Mouse (Mus musculus): ENCODE measurements around the gene Fen1. TPM values are rescaled to one million over a fixed set of nuclear protein-coding genes. Genes with fewer than 3 reads are reported as not detected.

Gene Fen1
- polyA plus RNA-seq (2015; fragmentation: Nextera tagmentation; extraction: Ambion mirVana), result 98.8 and 104 TPM in 2 replicates

DNA sequence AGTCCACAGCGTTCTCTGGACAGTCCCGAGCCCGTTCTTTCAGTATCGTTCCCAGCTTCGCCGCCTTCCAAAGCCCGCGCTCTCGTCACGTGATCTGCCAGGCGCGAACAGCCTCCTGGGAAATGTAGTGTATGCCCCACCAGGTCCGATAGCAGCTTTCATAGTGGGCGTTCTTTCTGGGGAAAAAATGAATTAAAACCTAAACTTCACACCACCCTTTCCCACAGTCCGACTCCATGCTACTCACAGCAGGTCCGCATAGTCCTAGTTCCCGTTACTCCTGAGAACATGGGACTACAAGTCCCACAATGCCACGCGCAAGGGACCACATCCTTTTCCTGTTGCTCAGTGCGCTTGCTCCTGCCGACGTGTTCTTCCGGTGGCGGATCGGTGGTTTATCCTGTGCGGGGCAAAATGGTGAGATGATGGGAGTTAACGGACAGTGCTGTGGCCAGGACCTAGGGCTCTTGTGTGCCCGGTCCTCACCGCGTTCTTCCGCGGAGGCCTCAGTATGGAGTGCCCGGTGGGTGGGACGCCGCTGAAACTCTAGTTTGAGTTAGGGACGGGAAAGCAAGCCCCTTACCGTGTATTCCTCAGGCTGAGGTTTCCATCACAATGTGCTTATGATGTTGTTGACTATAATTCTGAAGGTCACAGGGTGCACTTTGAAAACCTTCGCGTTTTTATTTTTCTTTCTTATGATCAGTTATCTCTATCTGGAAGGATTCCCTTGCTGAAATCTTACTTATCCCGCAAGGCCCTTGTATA is at the start of gene Fen1, which contains the start of gene Tmem258:
Gene Fen1, minus strand, starts transcription at position 322 of the 768 bp plus-strand sequence.
Gene Tmem258, plus strand, starts transcription at position 167 of the 768 bp plus-strand sequence.
- WGBS, result under 1% methylated on average over 40 of the region's 40 CpGs
- peaks cover 55% of the 10 kb centered on the region for H3K36me3 ChIP-seq (ENCODE audit: poor library complexity, severe bottlenecking)
- H3K9ac ChIP-seq, result peak within 1 kb of the TSS; percentile 91
- ATAC-seq, result peak; percentile 96
- no peaks in the 10 kb centered on the region for H3K9me3 ChIP-seq (replicated peaks)
- H3K4me1 ChIP-seq, result peaks cover 28% of the 10 kb centered on the region
- peak within 1 kb of the TSS; percentile 91 for H3K4me3 ChIP-seq
- H3K27me3 ChIP-seq, result no peaks in the 10 kb centered on the region
- peak within 1 kb of the TSS; percentile 75 for H3K27ac ChIP-seq
- H3K4me2 ChIP-seq, result peak within 1 kb of the TSS; percentile 80

DNA sequence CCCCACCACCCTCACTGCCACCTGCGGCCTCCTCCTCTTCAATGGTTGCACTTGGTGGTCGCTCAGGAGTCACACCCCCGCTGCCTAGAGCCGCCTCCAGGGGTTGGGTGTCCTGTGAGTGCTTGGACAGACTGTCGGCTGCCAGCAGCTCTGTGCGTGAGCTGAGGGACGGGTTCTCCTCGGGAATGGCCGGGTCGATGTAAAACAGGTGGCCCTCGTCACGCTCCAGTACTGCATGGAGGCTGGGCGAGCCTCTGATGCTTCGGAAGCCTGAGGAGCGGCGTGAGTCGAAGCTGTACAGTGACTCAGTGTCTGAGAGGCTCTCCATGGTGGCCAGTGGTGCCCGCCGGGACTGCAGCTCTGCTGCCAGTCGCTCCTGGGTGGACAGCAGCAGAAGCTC is 44.2 kb upstream of the Fen1 start:
- Histone ChIP-seq H3K4me1 (no peaks in the 10 kb centered on the region), H3K36me3 (ENCODE audit: poor library complexity, severe bottlenecking) (no peaks in the 10 kb centered on the region), H3K4me2 (no peak overlapping the region), H3K9ac (no peak overlapping the region), H3K9me3 (replicated peaks) (no peaks in the 10 kb centered on the region), H3K27me3 (no peaks in the 10 kb centered on the region), H3K4me3 (no peak overlapping the region), H3K27ac (no peak overlapping the region)
- ATAC-seq, result no peak
- WGBS, result 66% methylated on average over 20 of the region's 20 CpGs

DNA sequence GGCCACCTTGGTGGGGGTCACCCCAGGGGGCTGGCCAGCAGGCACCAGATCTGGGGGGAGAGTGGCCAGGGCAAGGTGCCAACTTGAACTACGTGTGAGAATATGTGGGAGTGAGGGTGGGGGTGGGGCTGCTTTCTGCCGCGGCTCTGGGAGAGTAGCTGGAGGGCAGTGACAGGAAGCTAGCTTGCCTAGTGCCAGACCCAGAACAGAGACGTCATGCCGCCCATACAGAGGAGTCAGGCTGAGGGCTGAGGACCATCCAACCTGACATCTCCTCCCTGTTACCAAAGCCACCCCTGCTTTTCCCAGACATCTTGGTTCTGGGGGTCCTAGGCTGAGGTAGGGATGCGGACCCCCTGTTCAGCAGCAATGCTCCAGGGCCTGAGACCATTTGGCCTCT is 43.2 kb upstream of the Fen1 start:
- ATAC-seq, result no peak
- H3K9ac ChIP-seq, result no peak overlapping the region; the same call in 1 of the 2 replicates
- H3K27me3 ChIP-seq, result no peaks in the 10 kb centered on the region
- no peaks in the 10 kb centered on the region for H3K9me3 ChIP-seq (replicated peaks)
- 51% methylated on average over 6 of the region's 6 CpGs for WGBS
- H3K36me3 ChIP-seq (ENCODE audit: poor library complexity, severe bottlenecking), result no peaks in the 10 kb centered on the region
- H3K4me3 ChIP-seq, result no peak overlapping the region
- H3K4me2 ChIP-seq, result no peak overlapping the region
- H3K4me1 ChIP-seq, result no peaks in the 10 kb centered on the region
- H3K27ac ChIP-seq, result no peak overlapping the region

DNA sequence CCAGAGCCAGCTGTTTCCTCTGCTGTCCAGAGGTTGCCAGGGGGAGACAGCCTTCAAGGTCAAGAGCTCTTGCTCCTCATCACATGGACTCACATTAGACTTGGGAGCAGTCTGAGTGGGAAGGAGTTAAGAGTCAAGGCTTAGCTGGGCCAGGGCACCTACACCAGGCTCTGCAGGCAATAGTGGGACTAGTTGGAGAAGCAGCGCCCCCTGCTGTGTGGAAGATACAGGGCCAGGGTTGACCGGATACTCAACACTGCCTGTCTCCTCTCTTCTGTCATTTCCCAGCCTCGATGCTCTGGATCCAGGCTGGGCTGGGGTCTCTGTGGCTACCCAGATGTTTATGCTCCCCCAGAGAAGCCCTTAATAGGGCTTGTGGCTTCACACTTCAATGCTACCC is 40.2 kb upstream of the Fen1 start:
- no peak overlapping the region for H3K4me3 ChIP-seq
- H3K9me3 ChIP-seq (replicated peaks), result no peaks in the 10 kb centered on the region
- H3K4me2 ChIP-seq, result no peak overlapping the region
- ATAC-seq, result no peak
- no peak overlapping the region for H3K27ac ChIP-seq
- H3K27me3 ChIP-seq, result peaks cover 19% of the 10 kb centered on the region
- H3K36me3 ChIP-seq (ENCODE audit: poor library complexity, severe bottlenecking), result no peaks in the 10 kb centered on the region
- peaks cover 6% of the 10 kb centered on the region; the same call in 1 of the 2 replicates for H3K4me1 ChIP-seq
- H3K9ac ChIP-seq, result no peak overlapping the region
- WGBS, result 7% methylated on average over 3 of the region's 3 CpGs

DNA sequence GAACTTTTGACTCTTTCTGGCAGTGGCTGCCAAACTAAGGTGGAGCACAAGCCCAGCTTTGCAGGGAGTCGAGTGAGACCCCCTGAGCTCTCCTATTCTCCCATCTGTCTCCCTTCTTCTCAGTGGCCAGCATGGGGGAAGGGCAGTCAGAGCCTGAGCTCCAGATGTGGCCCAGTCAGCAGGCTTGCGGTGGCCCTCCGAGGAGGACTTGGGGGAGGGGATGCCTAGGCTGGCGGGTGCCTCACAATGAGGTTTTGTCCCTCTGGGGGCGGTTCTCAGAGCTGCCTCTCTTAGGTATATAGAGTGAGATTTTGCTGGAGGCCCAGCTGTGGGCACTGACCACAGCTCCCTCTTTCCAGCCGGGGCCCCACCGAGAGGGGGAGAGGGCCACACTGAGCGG is 38.9 kb upstream of the Fen1 start:
- Histone ChIP-seq H3K4me2 (no peak overlapping the region), H3K9me3 (replicated peaks) (no peaks in the 10 kb centered on the region), H3K9ac (no peak overlapping the region), H3K27me3 (peaks cover 22% of the 10 kb centered on the region), H3K27ac (no peak overlapping the region), H3K36me3 (ENCODE audit: poor library complexity, severe bottlenecking) (no peaks in the 10 kb centered on the region), H3K4me3 (no peak overlapping the region), H3K4me1 (peaks cover 6% of the 10 kb centered on the region; the same call in 1 of the 2 replicates)
- no peak for ATAC-seq
- WGBS, result 9% methylated on average over 8 of the region's 8 CpGs

DNA sequence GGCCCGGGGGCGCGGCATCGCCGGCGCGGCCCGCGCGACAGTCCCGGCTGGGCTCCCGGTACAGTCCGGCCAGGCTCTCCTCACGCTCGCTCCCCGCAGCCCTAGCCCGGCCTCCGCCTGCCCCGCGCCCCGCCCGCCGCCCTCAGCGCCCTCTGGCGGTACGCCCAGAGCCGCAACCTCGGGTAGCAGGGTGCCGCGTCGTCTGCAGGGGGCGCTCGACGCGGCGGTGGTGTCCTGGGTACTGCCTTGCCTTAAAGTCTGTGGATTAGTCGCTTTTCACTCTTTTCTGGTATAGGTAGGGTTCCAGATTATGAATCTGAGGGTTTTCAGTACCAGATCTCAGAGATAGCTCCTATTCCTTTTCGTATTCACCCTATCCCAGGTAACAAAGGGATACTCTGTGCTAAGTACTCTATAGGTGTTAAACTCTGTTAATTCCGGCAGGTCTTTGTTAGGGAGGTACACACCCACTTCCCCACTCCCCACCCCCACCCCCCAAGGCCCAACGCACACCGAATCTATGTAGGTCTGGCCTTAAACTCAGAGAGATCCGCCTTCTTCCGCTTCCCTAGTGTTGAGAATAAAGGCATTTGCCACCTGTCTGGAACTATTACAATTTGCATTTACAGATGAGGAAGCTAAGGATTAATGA is 36.8 kb upstream of the Fen1 start, which contains the start of gene Myrf:
Gene Myrf, minus strand, starts transcription at position 95 of the 652 bp plus-strand sequence.
- no peaks in the 10 kb centered on the region for H3K36me3 ChIP-seq (ENCODE audit: poor library complexity, severe bottlenecking)
- 7% methylated on average over 43 of the region's 43 CpGs for WGBS
- ATAC-seq, result peak; percentile 81
- peak within 1 kb of the TSS; percentile 44 for H3K4me3 ChIP-seq
- H3K27ac ChIP-seq, result no peak within 1 kb of the TSS
- H3K4me1 ChIP-seq, result peaks cover 6% of the 10 kb centered on the region; the same call in 1 of the 2 replicates
- H3K27me3 ChIP-seq, result peaks cover 22% of the 10 kb centered on the region
- H3K9me3 ChIP-seq (replicated peaks), result no peaks in the 10 kb centered on the region
- peak within 1 kb of the TSS; percentile 67 for H3K9ac ChIP-seq
- H3K4me2 ChIP-seq, result peak within 1 kb of the TSS; percentile 79

DNA sequence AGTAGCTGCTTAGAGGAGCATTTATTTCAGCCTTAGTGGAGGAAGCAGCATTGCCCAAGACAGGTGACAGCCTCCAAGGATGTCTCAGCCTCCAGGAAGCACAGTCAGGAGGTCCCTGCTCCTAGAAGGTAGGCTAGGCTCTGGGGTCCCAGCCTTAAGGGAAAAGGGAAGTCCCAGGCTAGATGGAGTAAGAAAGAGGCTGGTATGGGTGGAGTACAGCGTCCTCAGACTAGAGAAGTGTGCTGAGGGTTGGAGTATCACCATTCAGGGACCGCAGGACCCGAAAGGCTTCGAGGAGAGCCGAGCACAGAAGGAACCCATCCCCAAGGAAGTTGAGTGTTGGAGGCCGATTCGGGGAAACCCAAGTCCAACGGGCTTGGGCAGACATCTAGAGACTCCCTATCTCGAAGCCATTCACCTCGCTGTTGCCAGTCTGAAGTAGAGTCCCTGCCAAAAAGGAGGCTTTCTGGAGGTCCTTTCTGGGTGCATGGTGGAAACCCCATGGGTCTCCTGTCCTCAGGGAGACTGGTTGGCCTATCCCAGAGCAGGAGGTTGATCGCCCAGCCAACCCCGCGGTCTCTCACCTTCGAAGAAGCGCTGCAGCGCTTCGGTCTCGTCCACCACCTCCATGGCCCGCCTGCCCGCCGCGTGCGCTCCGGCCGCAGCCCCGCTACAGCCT is 36.1 kb upstream of the Fen1 start:
- Histone ChIP-seq H3K4me2 (peak overlapping the region; percentile 79), H3K36me3 (ENCODE audit: poor library complexity, severe bottlenecking) (no peaks in the 10 kb centered on the region), H3K4me1 (peaks cover 6% of the 10 kb centered on the region; the same call in 1 of the 2 replicates), H3K9me3 (replicated peaks) (no peaks in the 10 kb centered on the region), H3K27ac (no peak overlapping the region), H3K27me3 (peaks cover 22% of the 10 kb centered on the region), H3K9ac (peak overlapping the region; percentile 67), H3K4me3 (peak overlapping the region; percentile 44)
- WGBS, result 4% methylated on average over 22 of the region's 26 CpGs
- ATAC-seq, result no peak; the same call in 1 of the 2 replicates

DNA sequence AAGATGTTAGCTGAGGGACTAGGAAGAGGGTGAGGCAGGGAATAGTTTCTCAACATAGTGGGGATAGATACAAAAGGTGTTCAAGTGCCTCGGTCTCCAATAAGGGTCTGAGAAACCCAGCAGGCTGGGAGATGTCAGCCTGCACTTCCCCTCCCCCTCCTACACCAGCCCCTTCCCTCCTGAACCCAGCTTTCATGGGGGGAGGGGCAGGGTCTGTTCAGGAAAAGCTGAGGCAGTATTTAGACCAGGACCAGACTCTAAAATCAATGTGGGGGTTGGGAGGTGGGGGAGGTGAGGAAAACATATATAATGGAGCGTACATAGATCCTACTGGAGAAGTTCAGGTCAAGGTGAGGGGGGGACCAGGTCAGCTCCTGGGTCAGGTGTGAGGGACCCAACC is 35.5 kb upstream of the Fen1 start:
- H3K4me3 ChIP-seq, result no peak overlapping the region
- no peaks in the 10 kb centered on the region for H3K36me3 ChIP-seq (ENCODE audit: poor library complexity, severe bottlenecking)
- H3K4me1 ChIP-seq, result peaks cover 6% of the 10 kb centered on the region; the same call in 1 of the 2 replicates
- ATAC-seq, result no peak; the same call in 1 of the 2 replicates
- H3K27ac ChIP-seq, result no peak overlapping the region
- H3K4me2 ChIP-seq, result no peak overlapping the region
- H3K9ac ChIP-seq, result no peak overlapping the region
- no peaks in the 10 kb centered on the region for H3K9me3 ChIP-seq (replicated peaks)
- 47% methylated on average over 2 of the region's 2 CpGs for WGBS
- peaks cover 22% of the 10 kb centered on the region for H3K27me3 ChIP-seq

DNA sequence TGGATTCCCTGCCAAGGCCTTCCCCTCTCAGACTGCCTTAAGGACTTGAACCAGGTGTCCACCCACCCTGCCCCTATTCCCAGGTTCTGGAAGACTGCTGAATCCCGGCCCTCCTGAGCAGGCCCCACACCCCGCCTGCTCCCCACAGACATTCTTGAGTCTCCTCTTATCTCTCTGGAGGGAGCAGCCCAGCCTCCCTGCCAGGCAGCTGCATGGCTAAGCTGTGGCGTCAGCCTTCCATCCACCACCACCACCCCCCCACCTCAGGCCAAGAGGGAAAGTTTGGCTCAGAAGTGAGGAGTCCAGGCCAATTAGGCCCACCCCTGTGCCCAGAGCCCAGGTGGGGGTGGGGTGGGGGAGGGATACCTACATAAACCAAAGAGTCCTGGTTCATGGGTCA is 34.5 kb upstream of the Fen1 start:
- no peak overlapping the region for H3K9ac ChIP-seq
- H3K4me3 ChIP-seq, result no peak overlapping the region
- peaks cover 22% of the 10 kb centered on the region for H3K27me3 ChIP-seq
- no peak overlapping the region for H3K27ac ChIP-seq
- no peaks in the 10 kb centered on the region for H3K9me3 ChIP-seq (replicated peaks)
- peaks cover 6% of the 10 kb centered on the region; the same call in 1 of the 2 replicates for H3K4me1 ChIP-seq
- WGBS, result 65% methylated on average over 3 of the region's 3 CpGs
- H3K4me2 ChIP-seq, result no peak overlapping the region
- ATAC-seq, result no peak
- no peaks in the 10 kb centered on the region for H3K36me3 ChIP-seq (ENCODE audit: poor library complexity, severe bottlenecking)

DNA sequence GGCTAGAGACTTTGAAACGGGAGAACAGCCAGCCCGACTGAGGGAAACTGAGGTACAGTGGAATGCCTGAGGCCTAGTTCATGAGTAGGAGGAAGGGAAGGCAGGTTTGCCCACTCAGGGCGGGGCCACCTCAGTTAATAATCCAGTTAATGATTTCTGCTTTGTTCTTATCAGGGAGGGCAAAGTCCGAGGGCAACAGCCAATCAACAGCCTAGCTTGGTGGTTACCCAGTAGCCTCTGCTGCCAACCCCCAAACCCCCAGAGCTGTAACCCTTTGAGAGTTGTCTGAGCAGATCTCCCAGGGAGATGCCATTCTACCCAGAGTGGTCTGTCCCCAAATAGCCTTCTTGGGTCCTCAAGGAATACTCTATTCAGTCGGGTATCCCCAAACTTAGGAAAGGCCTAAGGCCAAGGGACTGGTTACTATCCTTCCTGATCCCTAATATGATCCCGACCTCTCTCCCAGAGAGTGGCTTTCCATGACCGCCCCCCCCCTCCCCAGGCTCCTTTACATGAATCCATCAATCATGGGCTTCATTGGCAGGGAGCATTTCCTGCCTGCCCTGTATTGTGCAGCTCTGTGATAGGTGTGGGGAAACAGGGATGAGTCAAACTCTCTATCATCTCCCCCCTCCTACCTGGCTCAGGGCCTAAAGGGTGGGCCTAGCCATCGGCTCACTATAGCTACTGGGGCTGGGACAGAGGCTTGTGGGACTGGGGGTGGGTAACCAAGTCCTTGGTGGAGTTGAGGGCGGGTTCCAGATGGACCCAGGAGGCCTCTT is 32.0 kb upstream of the Fen1 start:
- 88% methylated on average over 9 of the region's 9 CpGs for WGBS
- no peak overlapping the region for H3K9ac ChIP-seq
- H3K4me2 ChIP-seq, result no peak overlapping the region
- H3K36me3 ChIP-seq (ENCODE audit: poor library complexity, severe bottlenecking), result no peaks in the 10 kb centered on the region
- H3K27ac ChIP-seq, result no peak overlapping the region
- ATAC-seq, result no peak
- peaks cover 29% of the 10 kb centered on the region for H3K27me3 ChIP-seq
- peaks cover 6% of the 10 kb centered on the region; the same call in 1 of the 2 replicates for H3K4me1 ChIP-seq
- H3K4me3 ChIP-seq, result no peak overlapping the region
- no peaks in the 10 kb centered on the region for H3K9me3 ChIP-seq (replicated peaks)

DNA sequence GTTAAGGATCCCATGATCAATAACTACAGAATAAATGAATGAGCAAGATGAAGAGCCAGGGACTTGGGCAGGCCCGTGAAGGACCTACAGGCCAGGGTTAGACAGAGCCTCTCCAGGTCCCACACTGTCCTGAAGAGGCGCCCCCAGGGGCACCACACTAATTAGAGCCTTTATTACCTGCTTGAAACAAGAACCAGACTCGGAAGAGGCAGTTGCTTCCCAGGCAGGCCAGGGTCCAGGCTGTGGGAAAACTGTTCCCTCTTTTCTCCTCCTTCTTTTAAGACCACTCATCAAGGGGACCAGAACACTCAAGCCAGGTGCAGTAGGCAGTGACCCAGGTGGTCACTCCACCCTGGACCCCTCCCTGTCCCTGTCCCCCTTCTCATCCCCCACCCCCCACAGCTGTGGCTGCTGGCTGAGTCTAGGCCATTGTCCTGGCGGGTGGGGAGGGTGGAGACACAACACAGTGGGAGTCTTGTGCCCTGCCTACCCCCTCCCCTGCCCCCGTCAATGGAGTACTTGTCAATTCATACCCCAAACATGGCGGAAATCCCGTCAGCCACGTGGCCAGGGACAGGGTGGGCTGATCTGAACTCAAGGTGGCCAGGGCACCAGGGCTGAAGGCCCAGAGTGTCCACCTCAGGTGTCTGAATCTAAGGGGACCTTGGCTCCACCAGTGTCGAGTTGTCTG is 28.5 kb upstream of the Fen1 start:
- WGBS, result 26% methylated on average over 9 of the region's 9 CpGs
- Histone ChIP-seq H3K27me3 (peaks cover 15% of the 10 kb centered on the region), H3K36me3 (ENCODE audit: poor library complexity, severe bottlenecking) (no peaks in the 10 kb centered on the region), H3K9ac (no peak overlapping the region), H3K27ac (no peak overlapping the region), H3K4me2 (no peak overlapping the region), H3K9me3 (replicated peaks) (no peaks in the 10 kb centered on the region; the same call in 1 of the 2 replicates), H3K4me1 (no peaks in the 10 kb centered on the region), H3K4me3 (no peak overlapping the region)
- ATAC-seq, result no peak

Measured in forebrain, embryonic 13.5 days (tissue).